Mouse (Mus musculus) cortical plate, adult 2 months (tissue): ENCODE results near the gene Ugt1a6a. TPM values are rescaled to one million over a fixed set of nuclear protein-coding genes. Genes with fewer than 3 reads are reported as not detected.

Experiments
- H3K27ac ChIP-seq: fragments of 200-500 bp; 2 replicates; pipeline ENCODE4 v1.5.1; 2012; ENCODE audit warnings: low read length, control low read depth, inconsistent platforms; ENCODE audit not compliant: insufficient read depth
- H3K4me1 ChIP-seq: fragments of 200-500 bp; 2 replicates; pipeline ENCODE4 v1.6.1; 2011; ENCODE audit warnings: low read length; ENCODE audit not compliant: control insufficient read depth, insufficient read depth
- H3K4me3 ChIP-seq: fragments of 200-500 bp; 2 replicates; pipeline ENCODE4 v1.5.1; 2011; ENCODE audit warnings: mild to moderate bottlenecking, low read length, control low read depth; ENCODE audit not compliant: insufficient read depth
- CTCF ChIP-seq: fragments of 200-500 bp; IDR thresholded peaks from 2 replicates; pipeline ENCODE4 v1.5.1; 2011; ENCODE audit warnings: mild to moderate bottlenecking, control low read depth, low read length; ENCODE audit not compliant: insufficient read depth; ENCODE audit errors: extremely low read depth
- POLR2A ChIP-seq: fragments of 200-500 bp; IDR thresholded peaks from 2 replicates; pipeline ENCODE4 v1.6.1; 2011; ENCODE audit warnings: mild to moderate bottlenecking, low read length, control low read depth; ENCODE audit not compliant: insufficient read depth; ENCODE audit errors: extremely low read depth
- polyA plus RNA-seq: library from polyadenylated mRNA; depleted of rRNA; stranded (reverse); fragments of >200 nt; gene quantifications from 2 replicates; pipeline ENCODE4 v1.2.3, GENCODE M21; 2012; rRNA removed

The Ugt1a6a gene
- polyA plus RNA-seq, 1 experiment, result 3.5 TPM

DNA sequence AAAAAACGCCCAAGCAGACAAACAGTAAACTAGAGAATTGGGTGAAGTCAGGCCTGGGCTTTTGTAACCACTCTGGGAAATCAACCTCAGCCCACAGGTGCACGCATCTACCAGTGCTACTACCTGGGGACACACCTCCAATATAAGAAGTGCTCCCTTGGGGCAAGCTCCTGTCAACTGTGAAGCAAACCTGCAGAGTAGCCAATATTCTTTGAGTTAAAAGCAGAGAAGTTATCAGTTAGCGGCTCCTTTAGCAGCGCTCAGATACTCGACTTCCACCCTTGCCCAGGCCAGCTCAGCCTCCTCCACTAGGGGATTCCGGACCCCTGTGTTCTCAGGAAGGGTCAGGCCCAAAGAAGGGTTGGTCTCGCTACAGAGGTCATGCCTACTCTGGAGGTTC lies 127.1 kb downstream of the Ugt1a6a start:
- Histone ChIP-seq H3K4me1 (no peaks in the 10 kb centered on the region), H3K4me3 (no peak overlapping the region), H3K27ac (no peak overlapping the region)
- TF ChIP-seq POLR2A, result no peak
- TF ChIP-seq CTCF, result no peak

DNA sequence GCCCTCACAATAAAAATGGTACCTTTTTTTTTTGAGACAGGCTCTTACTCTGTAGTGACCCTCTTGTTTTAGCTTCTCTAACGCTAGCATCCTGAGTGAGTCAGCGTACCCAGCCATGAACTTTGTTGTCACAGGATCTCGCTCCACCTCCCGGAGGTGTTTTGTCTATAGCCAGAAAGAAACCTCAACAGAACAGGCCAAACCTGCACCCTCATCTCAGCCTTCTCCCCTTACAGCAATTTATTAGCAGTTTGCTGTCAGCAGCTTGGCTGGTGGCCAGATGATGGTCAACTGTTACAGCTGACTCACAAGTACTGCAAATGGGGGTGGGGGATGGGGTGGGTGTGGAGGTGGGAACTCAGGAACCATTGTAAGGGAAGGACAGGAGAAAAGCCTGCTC lies 127.6 kb downstream of the Ugt1a6a start:
- no peak overlapping the region for H3K27ac ChIP-seq
- no peaks in the 10 kb centered on the region for H3K4me1 ChIP-seq
- no peak overlapping the region for H3K4me3 ChIP-seq
- TF ChIP-seq POLR2A (no peak), CTCF (no peak)

DNA sequence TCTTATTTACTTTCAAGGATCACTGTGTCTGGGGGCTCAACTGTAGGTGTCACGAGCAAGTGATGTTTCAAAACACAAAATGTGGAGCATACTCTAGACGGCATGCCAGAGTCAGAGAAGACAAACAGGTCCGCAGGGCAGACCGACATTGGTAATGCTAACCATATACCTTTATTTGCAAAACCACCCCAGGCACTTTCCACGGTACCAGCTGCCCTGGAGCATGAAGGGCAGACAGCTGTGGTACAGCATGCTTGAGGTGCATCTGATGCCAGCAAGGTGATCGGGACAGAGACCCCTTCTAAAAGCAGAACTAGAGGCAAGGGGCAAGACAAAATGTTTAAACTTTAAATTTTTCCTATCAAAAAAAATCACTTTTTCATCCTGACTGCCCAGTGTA lies 128.4 kb downstream of the Ugt1a6a start:
- no peak overlapping the region for H3K4me3 ChIP-seq
- TF ChIP-seq CTCF (no peak), POLR2A (no peak)
- no peak overlapping the region for H3K27ac ChIP-seq
- H3K4me1 ChIP-seq, result no peaks in the 10 kb centered on the region

DNA sequence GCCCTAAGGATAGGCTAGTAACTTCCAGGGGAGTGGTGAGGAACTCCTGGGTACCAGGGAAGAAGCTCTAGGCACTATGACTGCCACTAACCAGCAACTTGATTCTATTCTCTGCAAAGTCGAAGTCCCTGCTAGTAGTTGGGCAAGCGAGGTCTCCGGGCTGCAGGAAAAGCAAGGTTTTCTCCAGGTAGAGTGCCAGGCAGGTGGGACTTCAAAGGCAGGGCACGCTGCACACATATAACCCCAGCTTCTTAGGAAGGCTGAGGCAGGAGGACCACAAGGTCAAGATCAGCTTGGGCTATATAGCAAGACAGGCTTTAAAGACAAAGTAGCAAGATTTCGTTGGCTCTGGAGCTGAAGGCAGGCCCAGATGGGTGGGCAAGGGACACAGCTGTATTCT lies 129.2 kb downstream of the Ugt1a6a start:
- no peak for TF ChIP-seq CTCF
- no peak overlapping the region for H3K27ac ChIP-seq
- no peak overlapping the region for H3K4me3 ChIP-seq
- H3K4me1 ChIP-seq, result no peaks in the 10 kb centered on the region

DNA sequence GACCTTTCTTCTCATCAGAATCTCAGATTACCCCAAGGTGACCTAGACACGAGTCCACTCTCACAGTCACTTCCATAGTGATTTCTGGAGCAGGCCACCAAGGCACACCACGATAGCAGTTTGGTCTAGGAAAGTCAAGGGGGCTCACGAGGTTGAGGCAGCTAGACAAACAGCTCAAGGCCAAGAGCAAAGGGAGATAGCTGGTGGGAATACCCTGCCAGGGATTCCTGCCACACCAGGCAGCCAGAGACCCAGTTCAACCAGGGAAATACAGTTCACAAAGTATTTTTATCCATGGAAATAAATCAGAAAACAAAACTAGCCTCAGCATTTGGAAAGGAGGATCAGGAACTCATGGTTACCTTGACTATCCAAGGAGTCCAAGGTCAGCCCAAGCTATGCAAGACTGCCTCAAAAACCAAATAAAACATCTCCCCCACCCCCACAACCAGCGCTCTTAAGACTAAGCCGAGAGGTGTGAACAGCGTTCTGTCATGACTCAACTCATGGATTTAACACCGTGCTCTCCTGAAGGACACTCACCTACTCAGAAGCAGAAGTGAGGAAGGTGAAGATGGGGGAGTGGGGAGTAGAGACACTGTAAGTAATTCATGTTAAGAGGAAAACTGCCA lies 129.7 kb downstream of the Ugt1a6a start:
- H3K4me3 ChIP-seq, result no peak overlapping the region
- no peak for TF ChIP-seq POLR2A
- no peak for TF ChIP-seq CTCF
- no peak overlapping the region for H3K27ac ChIP-seq
- no peaks in the 10 kb centered on the region for H3K4me1 ChIP-seq

DNA sequence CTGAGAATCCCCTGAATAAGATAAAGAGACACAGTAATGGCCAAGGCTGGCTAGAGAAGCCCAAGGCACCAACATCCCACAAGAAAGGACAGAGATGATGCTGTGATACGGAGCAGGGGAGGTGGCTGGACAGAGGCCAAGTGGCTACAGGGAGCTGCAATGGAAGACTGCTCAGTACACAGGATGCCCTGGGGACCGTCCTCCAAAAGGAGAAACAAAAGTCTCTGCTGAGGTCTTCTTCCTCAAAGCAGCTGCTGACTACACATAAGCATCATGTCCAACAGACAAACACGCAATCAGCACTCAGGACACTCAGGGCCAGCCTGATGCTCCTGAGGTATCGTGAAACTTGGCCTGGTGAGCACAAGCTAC lies 130.2 kb downstream of the Ugt1a6a start:
- H3K4me3 ChIP-seq, result no peak overlapping the region
- H3K27ac ChIP-seq, result no peak overlapping the region
- no peak for TF ChIP-seq CTCF
- no peak for TF ChIP-seq POLR2A
- H3K4me1 ChIP-seq, result no peaks in the 10 kb centered on the region

DNA sequence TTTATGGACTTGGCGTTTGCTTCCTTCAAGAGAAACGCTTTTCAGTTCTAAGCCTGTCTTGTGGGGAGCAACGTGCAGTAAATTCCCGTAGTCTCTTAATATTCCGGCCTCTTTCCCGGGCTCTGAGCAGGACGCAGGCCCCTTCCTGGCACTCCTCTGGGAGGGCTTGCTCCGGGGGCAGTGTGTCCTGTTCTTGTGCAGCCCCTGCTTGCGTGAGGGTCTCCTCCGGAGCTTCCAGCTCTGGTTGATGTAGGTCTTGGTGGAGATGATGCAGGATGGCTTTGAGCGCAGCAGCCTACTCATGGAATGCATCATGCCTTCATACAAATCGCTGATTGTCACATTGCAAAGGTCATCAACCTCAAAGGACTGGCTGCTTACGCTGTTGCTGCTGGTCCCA lies 131.5 kb downstream of the Ugt1a6a start:
- Histone ChIP-seq H3K4me1 (no peaks in the 10 kb centered on the region), H3K4me3 (no peak overlapping the region), H3K27ac (no peak overlapping the region)
- no peak for TF ChIP-seq POLR2A
- TF ChIP-seq CTCF, result no peak

DNA sequence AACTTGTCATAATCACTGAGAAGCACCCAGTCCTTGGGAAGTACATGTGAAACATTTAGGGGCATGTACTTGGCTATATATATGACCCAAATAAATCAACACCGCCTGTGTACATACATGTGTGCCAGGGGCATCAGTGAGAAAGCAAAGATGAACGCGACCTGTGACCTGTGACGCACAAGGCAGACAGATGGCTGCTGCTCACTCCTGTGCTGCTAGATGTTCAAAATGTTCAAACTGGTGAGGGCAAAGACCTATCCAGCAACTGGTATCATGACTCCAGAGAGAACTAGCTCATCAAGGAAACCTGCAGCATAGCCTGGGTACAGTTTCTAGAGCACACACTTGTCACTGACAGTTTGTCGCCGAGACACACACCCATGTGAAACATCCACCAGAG lies 132.9 kb downstream of the Ugt1a6a start:
- no peak overlapping the region for H3K27ac ChIP-seq
- TF ChIP-seq POLR2A (no peak), CTCF (no peak)
- no peaks in the 10 kb centered on the region for H3K4me1 ChIP-seq

DNA sequence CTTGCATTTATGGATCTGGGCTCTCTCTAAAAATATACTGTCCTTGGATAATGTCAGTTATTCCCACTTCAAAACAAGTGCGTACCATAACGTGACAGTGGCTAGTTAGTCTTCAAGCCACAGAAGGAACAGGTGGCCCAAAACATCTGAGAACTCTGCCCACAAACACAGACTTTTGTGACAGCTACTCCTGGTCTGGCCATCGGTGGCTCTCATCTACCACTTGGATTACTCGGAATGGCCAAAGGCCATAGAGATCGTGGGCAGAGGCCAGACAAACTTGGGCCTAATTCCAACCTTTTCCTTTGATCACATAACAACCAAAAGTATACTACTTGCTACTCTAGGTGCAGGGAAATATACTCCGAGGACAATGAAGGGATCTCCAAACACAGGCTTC lies 133.5 kb downstream of the Ugt1a6a start:
- H3K4me3 ChIP-seq, result no peak overlapping the region
- H3K27ac ChIP-seq, result no peak overlapping the region
- H3K4me1 ChIP-seq, result no peaks in the 10 kb centered on the region
- TF ChIP-seq CTCF, result no peak
- TF ChIP-seq POLR2A, result no peak

More for the DNA sequence above, 132.9 kb downstream of the Ugt1a6a start:
- H3K4me3 ChIP-seq, result no peak overlapping the region

Other genes with a start within 250 kb of the Ugt1a6a start
- 17.7 TPM in 2 replicates for gene Usp40, start 126.3 kb upstream of the Ugt1a6a start, polyA plus RNA-seq
- not detected in 2 replicates for gene Ugt1a10, start 79.4 kb upstream of the Ugt1a6a start, polyA plus RNA-seq
- not detected in 2 replicates for gene Ugt1a9, start 64.0 kb upstream of the Ugt1a6a start, polyA plus RNA-seq
- not detected in 2 replicates for gene Ugt1a8, start 47.0 kb upstream of the Ugt1a6a start, polyA plus RNA-seq
- gene Ugt1a7c, start 39.7 kb upstream of the Ugt1a6a start, polyA plus RNA-seq, result 1.3 and 1.4 TPM in 2 replicates
- 0.13 TPM in 1 of 2 replicates, not detected in the other for gene Ugt1a6b, start 31.6 kb upstream of the Ugt1a6a start, polyA plus RNA-seq
- gene Ugt1a5, start 31.2 kb downstream of the Ugt1a6a start, polyA plus RNA-seq, result not detected in 2 replicates
- not detected in 2 replicates for gene Ugt1a2, start 65.8 kb downstream of the Ugt1a6a start, polyA plus RNA-seq
- 1.6 and 2.1 TPM in 2 replicates for gene Dnajb3, start 71.0 kb downstream of the Ugt1a6a start, polyA plus RNA-seq
- gene Ugt1a1, start 77.2 kb downstream of the Ugt1a6a start, polyA plus RNA-seq, result 0.06 and 0.08 TPM in 2 replicates
- 0.02 TPM in 1 of 2 replicates, not detected in the other for gene Mroh2a, start 92.2 kb downstream of the Ugt1a6a start, polyA plus RNA-seq
- 60.9 and 61.0 TPM in 2 replicates for gene Hjurp, start 142.8 kb downstream of the Ugt1a6a start, polyA plus RNA-seq
- gene Trpm8, start 142.9 kb downstream of the Ugt1a6a start, polyA plus RNA-seq, result 0.02 and 0.04 TPM in 2 replicates